Mouse (Mus musculus): ENCODE results near the gene Slc35d2. TPM values are rescaled to one million over a fixed set of nuclear protein-coding genes. Genes with fewer than 3 reads are reported as not detected.

Slc35d2 gene
- polyA plus RNA-seq, 1 experiment from 2014 or later = 9.0 TPM

- peaks cover 14% of the 10 kb centered on the region for H3K4me1 ChIP-seq (ENCODE audit: control insufficient read depth, low read depth, low read length)
- no peak overlapping the region for H3K4me3 ChIP-seq (ENCODE audit: low read depth, low read length)
- no peak overlapping the region for H3K9ac ChIP-seq (ENCODE audit: low read depth, low read length)
- no peaks in the 10 kb centered on the region for H3K36me3 ChIP-seq (ENCODE audit: control insufficient read depth, insufficient read depth)
- H3K27ac ChIP-seq (ENCODE audit: low read length) = no peak overlapping the region
- 38% methylated on average over 1 of the region's 1 CpGs for WGBS (ENCODE audit: insufficient replicate concordance)
- no peak for ATAC-seq (ENCODE audit: low read depth)
- no peak overlapping the region for H3K4me2 ChIP-seq (ENCODE audit: low read depth, low read length)
- H3K27me3 ChIP-seq (ENCODE audit: control insufficient read depth, insufficient read depth, low read depth, low read length) = no peaks in the 10 kb centered on the region; the same call in none of the 2 replicates
- no peaks in the 10 kb centered on the region for H3K9me3 ChIP-seq (replicated peaks; ENCODE audit: control insufficient read depth, low read length)
Observed at GRCm38 (mm10) chr13:64155171-64155571, 26.0 kb upstream of the Slc35d2 start.

GRCm38 (mm10) chr13:64154651-64155050 is 25.5 kb upstream of the Slc35d2 start:
- no peak overlapping the region for H3K9ac ChIP-seq (ENCODE audit: low read depth, low read length)
- H3K36me3 ChIP-seq (ENCODE audit: control insufficient read depth, insufficient read depth) = no peaks in the 10 kb centered on the region
- H3K27me3 ChIP-seq (ENCODE audit: control insufficient read depth, insufficient read depth, low read depth, low read length) = no peaks in the 10 kb centered on the region; the same call in none of the 2 replicates
- 69% methylated on average over 2 of the region's 2 CpGs for WGBS (ENCODE audit: insufficient replicate concordance)
- H3K4me1 ChIP-seq (ENCODE audit: control insufficient read depth, low read depth, low read length) = peaks cover 19% of the 10 kb centered on the region
- no peak for ATAC-seq (ENCODE audit: low read depth)
- H3K4me2 ChIP-seq (ENCODE audit: low read depth, low read length) = no peak overlapping the region; the same call in 1 of the 2 replicates
- H3K4me3 ChIP-seq (ENCODE audit: low read depth, low read length) = no peak overlapping the region
- H3K27ac ChIP-seq (ENCODE audit: low read length) = no peak overlapping the region
- H3K9me3 ChIP-seq (replicated peaks; ENCODE audit: control insufficient read depth, low read length) = no peaks in the 10 kb centered on the region

GRCm38 (mm10) chr13:64153751-64154267 is 24.6 kb upstream of the Slc35d2 start:
- Histone ChIP-seq H3K27ac (ENCODE audit: low read length) (peak overlapping the region; percentile 64), H3K4me2 (ENCODE audit: low read depth, low read length) (peak overlapping the region; percentile 96), H3K4me1 (ENCODE audit: control insufficient read depth, low read depth, low read length) (peaks cover 24% of the 10 kb centered on the region), H3K36me3 (ENCODE audit: control insufficient read depth, insufficient read depth) (no peaks in the 10 kb centered on the region), H3K27me3 (ENCODE audit: control insufficient read depth, insufficient read depth, low read depth, low read length) (no peaks in the 10 kb centered on the region; the same call in none of the 2 replicates), H3K9ac (ENCODE audit: low read depth, low read length) (peak overlapping the region; percentile 51), H3K4me3 (ENCODE audit: low read depth, low read length) (peak overlapping the region; percentile 96), H3K9me3 (replicated peaks; ENCODE audit: control insufficient read depth, low read length) (no peaks in the 10 kb centered on the region)
- peak; percentile 14 for ATAC-seq (ENCODE audit: low read depth)
- 1% methylated on average over 18 of the region's 18 CpGs for WGBS (ENCODE audit: insufficient replicate concordance)

GRCm38 (mm10) chr13:64153083-64153682 is 24.0 kb upstream of the Slc35d2 start, which contains the start of gene Zfp367:
TSS of gene Zfp367 (minus strand) at chr13:64153202.
- under 1% methylated on average over 56 of the region's 56 CpGs for WGBS (ENCODE audit: insufficient replicate concordance)

GRCm38 (mm10) chr13:64152671-64153082 is 23.5 kb upstream of the Slc35d2 start:
- Histone ChIP-seq H3K27ac (ENCODE audit: low read length) (peak overlapping the region; percentile 97), H3K27me3 (ENCODE audit: control insufficient read depth, insufficient read depth, low read depth, low read length) (no peaks in the 10 kb centered on the region), H3K9ac (ENCODE audit: low read depth, low read length) (peak overlapping the region; percentile 91), H3K4me2 (ENCODE audit: low read depth, low read length) (peak overlapping the region; percentile 96), H3K4me1 (ENCODE audit: control insufficient read depth, low read depth, low read length) (peaks cover 26% of the 10 kb centered on the region), H3K9me3 (replicated peaks; ENCODE audit: control insufficient read depth, low read length) (no peaks in the 10 kb centered on the region), H3K36me3 (ENCODE audit: control insufficient read depth, insufficient read depth) (no peaks in the 10 kb centered on the region), H3K4me3 (ENCODE audit: low read depth, low read length) (peak overlapping the region; percentile 96)
- peak; percentile 1 for ATAC-seq (ENCODE audit: low read depth)
- under 1% methylated on average over 53 of the region's 61 CpGs for WGBS (ENCODE audit: insufficient replicate concordance)

More at GRCm38 (mm10) chr13:64153083-64153682, 24.0 kb upstream of the Slc35d2 start, which contains the start of gene Zfp367:
- peak within 1 kb of the TSS; percentile 97 for H3K27ac ChIP-seq (ENCODE audit: low read length)
- peak within 1 kb of the TSS; percentile 91 for H3K9ac ChIP-seq (ENCODE audit: low read depth, low read length)
- H3K27me3 ChIP-seq (ENCODE audit: control insufficient read depth, insufficient read depth, low read depth, low read length) = no peaks in the 10 kb centered on the region
- peak within 1 kb of the TSS; percentile 96 for H3K4me2 ChIP-seq (ENCODE audit: low read depth, low read length)
- ATAC-seq (ENCODE audit: low read depth) = peak; percentile 91
- no peaks in the 10 kb centered on the region for H3K9me3 ChIP-seq (replicated peaks; ENCODE audit: control insufficient read depth, low read length)
- peak within 1 kb of the TSS; percentile 96 for H3K4me3 ChIP-seq (ENCODE audit: low read depth, low read length)
- peaks cover 26% of the 10 kb centered on the region for H3K4me1 ChIP-seq (ENCODE audit: control insufficient read depth, low read depth, low read length)
- H3K36me3 ChIP-seq (ENCODE audit: control insufficient read depth, insufficient read depth) = no peaks in the 10 kb centered on the region

- H3K27me3 ChIP-seq (ENCODE audit: control insufficient read depth, insufficient read depth, low read depth, low read length) = no peaks in the 10 kb centered on the region
- peak overlapping the region; percentile 96 for H3K4me3 ChIP-seq (ENCODE audit: low read depth, low read length)
- peak overlapping the region; percentile 91 for H3K9ac ChIP-seq (ENCODE audit: low read depth, low read length)
- 1% methylated on average over 37 of the region's 42 CpGs for WGBS (ENCODE audit: insufficient replicate concordance)
- H3K4me2 ChIP-seq (ENCODE audit: low read depth, low read length) = peak overlapping the region; percentile 96
- H3K9me3 ChIP-seq (replicated peaks; ENCODE audit: control insufficient read depth, low read length) = no peaks in the 10 kb centered on the region
- no peaks in the 10 kb centered on the region for H3K36me3 ChIP-seq (ENCODE audit: control insufficient read depth, insufficient read depth)
- H3K4me1 ChIP-seq (ENCODE audit: control insufficient read depth, low read depth, low read length) = peaks cover 26% of the 10 kb centered on the region
- peak; percentile 27 for ATAC-seq (ENCODE audit: low read depth)
- peak overlapping the region; percentile 97 for H3K27ac ChIP-seq (ENCODE audit: low read length)
Observed at GRCm38 (mm10) chr13:64152241-64152669, 23.1 kb upstream of the Slc35d2 start.

GRCm38 (mm10) chr13:64150121-64150520 is 21.0 kb upstream of the Slc35d2 start:
- Histone ChIP-seq H3K27ac (ENCODE audit: low read length) (no peak overlapping the region), H3K9ac (ENCODE audit: low read depth, low read length) (peak overlapping the region; percentile 0; the same call in 1 of the 2 replicates), H3K27me3 (ENCODE audit: control insufficient read depth, insufficient read depth, low read depth, low read length) (no peaks in the 10 kb centered on the region), H3K4me1 (ENCODE audit: control insufficient read depth, low read depth, low read length) (peaks cover 29% of the 10 kb centered on the region), H3K4me2 (ENCODE audit: low read depth, low read length) (peak overlapping the region; percentile 96), H3K36me3 (ENCODE audit: control insufficient read depth, insufficient read depth) (peaks cover 3% of the 10 kb centered on the region), H3K4me3 (ENCODE audit: low read depth, low read length) (peak overlapping the region; percentile 3), H3K9me3 (replicated peaks; ENCODE audit: control insufficient read depth, low read length) (no peaks in the 10 kb centered on the region)
- ATAC-seq (ENCODE audit: low read depth) = no peak
- WGBS (ENCODE audit: insufficient replicate concordance) = 62% methylated on average over 5 of the region's 5 CpGs

- peak; percentile 74 for ATAC-seq (ENCODE audit: low read depth)
- peak overlapping the region; percentile 66 for H3K4me3 ChIP-seq (ENCODE audit: low read depth, low read length)
- H3K27ac ChIP-seq (ENCODE audit: low read length) = peak overlapping the region; percentile 46
- WGBS (ENCODE audit: insufficient replicate concordance) = 42% methylated on average over 15 of the region's 15 CpGs
- no peaks in the 10 kb centered on the region for H3K27me3 ChIP-seq (ENCODE audit: control insufficient read depth, insufficient read depth, low read depth, low read length)
- H3K36me3 ChIP-seq (ENCODE audit: control insufficient read depth, insufficient read depth) = peaks cover 19% of the 10 kb centered on the region
- no peaks in the 10 kb centered on the region for H3K9me3 ChIP-seq (replicated peaks; ENCODE audit: control insufficient read depth, low read length)
- H3K4me2 ChIP-seq (ENCODE audit: low read depth, low read length) = peak overlapping the region; percentile 67
- H3K9ac ChIP-seq (ENCODE audit: low read depth, low read length) = peak overlapping the region; percentile 68
- peaks cover 7% of the 10 kb centered on the region for H3K4me1 ChIP-seq (ENCODE audit: control insufficient read depth, low read depth, low read length)
Observed at GRCm38 (mm10) chr13:64129616-64130375, 628 bp upstream of the Slc35d2 start.
